Mouse (Mus musculus) thymus, postnatal 10 days (tissue): ENCODE measurements at regions not wholly inside any gene's neighbourhood (a gene's known extent, or its start where the extent isn't known, plus 50 kb on each side); places are given as distances from the start of the nearest gene placed in this dataset.
"Not testable (repeated sequence)": the region's sequence is repeated elsewhere in the genome, so short reads cannot be mapped to it uniquely, and the experiment has no call there.

Experiments
- DNase-seq, 2 experiments: peaks; one replicate each; pipeline ENCODE4 v3.0.0; 2021; ENCODE audit warnings: low spot score in 2 of 2

DNA sequence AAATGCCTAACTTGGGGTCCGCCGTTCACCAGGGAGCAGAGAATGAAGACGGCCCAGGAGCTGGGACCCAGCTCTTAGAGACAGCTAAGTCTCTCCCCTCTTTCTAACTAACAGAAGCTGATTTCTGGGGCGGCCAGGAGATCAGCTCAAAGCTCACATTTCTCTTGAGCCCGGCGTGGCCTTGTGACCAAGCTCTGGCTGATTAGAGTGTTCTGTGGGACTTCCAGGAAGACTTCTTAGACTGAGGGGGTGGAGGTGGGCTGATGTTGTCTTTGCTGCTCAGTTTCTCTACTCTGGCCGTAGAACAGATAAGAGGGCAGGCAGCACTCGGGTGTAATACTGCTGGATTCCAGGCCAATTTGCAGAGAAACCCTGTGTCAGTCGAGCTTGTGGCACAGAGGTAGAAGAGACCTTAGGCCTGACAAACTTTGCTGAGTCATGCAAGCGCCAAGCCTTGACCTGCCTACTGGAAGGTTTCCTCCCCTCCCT lies 96.5 kb upstream of the Map3k1 start:
- no peak for DNase-seq

DNA sequence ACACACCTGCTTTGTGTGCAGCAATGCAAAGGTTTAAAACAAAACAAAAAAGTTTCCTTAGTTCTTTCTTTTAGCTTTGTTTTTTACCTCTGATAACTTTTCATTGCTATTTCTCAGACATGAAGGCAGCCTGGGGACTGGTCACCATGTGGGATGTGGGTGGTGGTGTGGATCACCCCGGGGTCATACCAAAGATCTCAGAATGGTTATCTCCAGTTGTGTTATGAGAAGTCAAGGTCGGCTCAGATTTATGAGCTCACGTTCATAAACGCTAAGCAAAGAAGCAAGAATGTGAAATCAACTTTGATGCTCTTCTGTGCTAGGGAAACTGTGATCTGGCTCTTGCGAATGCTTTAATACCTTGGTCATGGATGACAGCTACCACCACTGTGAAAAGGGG lies 102.3 kb upstream of the Map3k1 start:
- no peak for DNase-seq

DNA sequence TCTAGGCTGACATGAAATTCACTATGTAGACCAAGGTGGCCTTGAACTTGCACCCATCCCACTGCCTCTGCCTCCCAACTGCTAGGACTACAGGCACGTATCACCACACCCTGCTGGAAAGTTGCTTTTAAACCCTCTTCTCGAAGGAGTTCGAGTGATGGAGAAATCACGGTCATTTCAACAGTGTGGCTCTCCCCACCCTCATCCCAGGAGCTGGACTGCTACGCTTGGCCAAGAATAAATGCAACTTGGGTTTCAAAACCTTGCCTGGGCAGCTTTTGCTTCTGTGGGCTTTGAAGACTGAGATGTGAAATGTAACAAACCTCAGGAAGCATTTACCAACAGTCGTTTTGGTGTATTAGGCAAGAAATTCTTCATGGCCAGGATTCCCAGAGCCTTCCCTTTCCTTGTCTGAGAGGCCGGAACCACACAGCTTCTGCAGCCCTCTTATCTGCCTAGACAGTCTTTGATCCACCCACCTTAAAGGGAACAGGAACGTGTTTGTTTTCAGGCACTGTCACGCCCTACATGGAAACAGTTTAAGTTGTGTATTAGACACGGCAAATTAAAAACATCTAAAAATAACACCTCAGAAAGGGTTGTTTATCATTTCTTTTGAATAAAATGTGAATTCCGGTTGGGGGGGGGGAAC lies 103.0 kb upstream of the Map3k1 start:
- DNase-seq = no peak

GRCm38 (mm10) chr13:111914348-111914913 lies 105.6 kb upstream of the Map3k1 start:
- DNase-seq = no peak

DNA sequence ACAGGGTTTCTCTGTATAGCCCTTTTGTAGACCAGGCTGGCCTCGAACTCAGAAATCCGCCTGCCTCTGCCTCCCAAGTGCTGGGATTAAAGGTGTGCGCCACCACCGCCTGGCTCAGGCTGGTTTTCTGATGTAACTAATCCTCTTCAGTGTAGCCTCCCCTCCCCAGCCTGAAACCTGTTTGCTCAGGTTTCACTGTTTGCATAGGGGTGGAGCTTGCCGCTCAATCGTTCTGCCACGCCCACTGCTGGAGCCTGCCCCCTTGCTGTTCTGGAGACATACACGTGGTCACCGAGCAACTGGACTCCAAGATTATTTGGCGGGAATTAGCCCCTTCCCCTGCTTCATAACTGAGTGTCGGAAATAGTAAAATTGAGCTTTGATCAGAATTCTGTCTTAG lies 110.6 kb upstream of the Map3k1 start:
- not testable (repeated sequence) for DNase-seq

- DNase-seq = no peak
These were observed 111.7 kb upstream of the Map3k1 start for GRCm38 (mm10) chr13:111920534-111920933.

DNA sequence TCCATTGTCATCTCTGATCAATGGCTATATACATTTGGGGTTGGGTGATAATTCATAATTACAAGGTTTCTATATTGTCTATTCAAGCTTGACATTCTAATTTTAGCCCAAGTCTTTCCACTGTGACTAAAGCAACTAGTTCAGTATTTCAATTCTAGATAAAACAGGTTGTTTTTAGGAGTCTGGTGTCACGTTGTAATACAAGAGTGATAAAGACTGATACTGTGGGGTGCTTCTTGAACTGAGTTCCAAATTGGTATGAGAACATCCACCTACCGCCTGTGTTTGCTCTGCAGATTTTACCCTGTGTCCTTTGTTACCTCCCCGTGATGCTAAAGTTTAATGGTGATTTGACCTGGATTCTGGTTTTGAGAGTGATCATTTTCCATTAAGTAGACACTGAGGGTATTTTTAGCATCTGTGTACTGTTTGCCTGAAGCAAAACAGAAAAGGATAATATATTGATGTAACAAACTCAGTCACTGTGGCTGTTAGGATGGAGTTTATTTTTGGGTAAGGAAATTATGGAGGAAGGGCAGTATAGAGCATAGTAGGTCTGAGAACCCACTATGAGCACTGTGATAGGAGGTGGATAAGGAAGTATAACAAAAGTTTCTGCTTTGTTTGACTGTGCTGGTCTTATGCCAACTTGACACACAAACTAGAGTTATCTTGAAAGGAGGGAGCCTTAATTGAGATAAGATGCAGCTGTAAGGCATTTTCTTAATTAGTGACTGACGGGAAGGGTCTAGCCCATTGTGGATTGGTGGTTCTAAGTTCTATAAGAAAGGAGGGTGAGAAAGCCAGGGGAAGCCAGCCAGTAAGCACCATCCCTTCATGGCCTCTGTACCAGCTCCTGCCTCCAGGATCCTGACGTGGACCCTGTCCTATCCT lies 112.6 kb upstream of the Map3k1 start:
- DNase-seq = no peak

- DNase-seq = no peak
These were observed 116.6 kb upstream of the Map3k1 start for GRCm38 (mm10) chr13:111925349-111925748.

- DNase-seq = no peak
These were observed 118.0 kb upstream of the Map3k1 start for GRCm38 (mm10) chr13:111926801-111927200.

DNA sequence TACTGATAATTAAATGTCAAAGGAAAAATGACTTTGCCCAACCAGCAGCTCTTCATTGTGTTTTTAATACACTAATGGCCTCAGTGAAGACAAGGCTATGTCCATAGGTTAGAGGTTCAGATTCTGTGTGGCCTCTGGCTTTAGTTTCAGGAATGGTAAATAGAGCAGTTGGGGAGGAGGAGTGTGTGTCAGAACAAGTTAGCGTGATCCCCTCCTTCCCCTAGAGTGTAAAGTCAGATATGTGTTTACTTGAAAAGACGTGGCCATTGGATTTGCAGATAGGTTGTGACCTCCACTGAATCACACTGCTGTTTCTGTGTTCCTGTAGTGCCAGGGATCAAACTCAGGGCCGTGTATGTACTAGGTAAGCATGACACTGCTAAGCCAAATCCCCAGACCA lies 118.7 kb upstream of the Map3k1 start:
- DNase-seq = no peak

GRCm38 (mm10) chr13:111928636-111929544 lies 120.1 kb upstream of the Map3k1 start:
- DNase-seq = no peak

GRCm38 (mm10) chr13:111929908-111930307 lies 121.1 kb upstream of the Map3k1 start:
- DNase-seq = no peak

- no peak for DNase-seq
These were observed 123.7 kb upstream of the Map3k1 start for GRCm38 (mm10) chr13:111932464-111932863.

- DNase-seq = no peak
These were observed 124.9 kb upstream of the Map3k1 start for GRCm38 (mm10) chr13:111933526-111934240.

- no peak for DNase-seq
These were observed 126.9 kb upstream of the Map3k1 start for GRCm38 (mm10) chr13:111935721-111936080.

DNA sequence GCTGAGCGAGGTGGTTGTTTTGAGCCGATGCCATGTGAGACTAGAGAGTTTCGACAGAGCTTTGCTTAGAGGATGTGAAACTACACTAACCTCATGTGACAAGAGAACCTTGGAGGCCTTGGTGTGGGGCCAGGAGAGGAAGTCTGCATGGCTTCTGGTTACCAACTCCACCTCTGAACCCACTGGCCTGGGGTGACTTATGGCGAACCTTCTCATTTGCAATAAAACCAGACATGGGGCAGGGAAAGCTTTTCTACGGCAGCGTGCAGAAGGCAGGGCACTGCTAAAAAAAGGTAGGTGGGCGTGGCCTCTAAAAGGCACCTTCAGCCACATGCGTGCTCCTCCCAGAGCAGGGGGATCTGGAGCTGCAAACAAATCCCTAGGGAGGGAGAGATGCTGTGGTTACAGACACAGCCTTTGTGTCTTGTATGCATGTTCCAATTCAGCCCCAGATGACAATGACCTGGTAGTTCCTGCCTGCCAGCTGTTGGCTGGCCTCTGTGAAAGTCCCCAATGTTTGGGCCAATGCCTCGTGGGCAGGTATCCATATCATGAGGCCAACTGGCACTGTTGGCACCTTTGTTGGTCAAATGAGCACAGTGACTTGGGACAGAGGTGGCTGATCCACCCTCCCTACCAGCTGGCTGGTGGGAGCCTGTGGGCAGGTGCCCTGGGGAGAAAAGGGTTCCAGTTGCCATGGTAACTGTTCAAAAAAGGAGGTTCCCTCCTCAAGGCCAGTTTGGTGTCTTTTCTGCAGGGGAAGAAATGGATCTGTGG lies 127.5 kb upstream of the Map3k1 start:
- DNase-seq = peak; percentile 17 to 31

DNA sequence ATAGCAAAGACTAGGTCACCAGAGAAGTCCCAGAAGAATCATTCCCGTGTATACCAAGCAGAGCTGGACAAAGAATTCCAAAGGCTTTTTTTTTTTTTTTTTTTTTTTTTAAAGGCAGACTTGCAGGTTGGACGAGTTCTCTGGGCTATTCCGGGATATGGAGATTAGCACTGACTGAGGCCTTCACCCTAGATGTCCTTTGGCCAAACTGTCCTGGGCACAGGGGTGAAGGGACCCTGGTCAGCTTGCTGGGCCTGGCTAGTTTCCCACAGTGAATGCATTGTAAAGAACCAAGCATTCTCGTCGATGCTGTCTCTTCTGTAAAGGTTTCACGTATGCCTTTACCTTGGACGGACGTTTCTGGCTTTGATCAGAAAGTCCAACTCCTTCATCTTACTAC lies 128.2 kb upstream of the Map3k1 start:
- no peak for DNase-seq

- DNase-seq = no peak
These were observed 130.2 kb upstream of the Map3k1 start for GRCm38 (mm10) chr13:111938896-111939422.

DNA sequence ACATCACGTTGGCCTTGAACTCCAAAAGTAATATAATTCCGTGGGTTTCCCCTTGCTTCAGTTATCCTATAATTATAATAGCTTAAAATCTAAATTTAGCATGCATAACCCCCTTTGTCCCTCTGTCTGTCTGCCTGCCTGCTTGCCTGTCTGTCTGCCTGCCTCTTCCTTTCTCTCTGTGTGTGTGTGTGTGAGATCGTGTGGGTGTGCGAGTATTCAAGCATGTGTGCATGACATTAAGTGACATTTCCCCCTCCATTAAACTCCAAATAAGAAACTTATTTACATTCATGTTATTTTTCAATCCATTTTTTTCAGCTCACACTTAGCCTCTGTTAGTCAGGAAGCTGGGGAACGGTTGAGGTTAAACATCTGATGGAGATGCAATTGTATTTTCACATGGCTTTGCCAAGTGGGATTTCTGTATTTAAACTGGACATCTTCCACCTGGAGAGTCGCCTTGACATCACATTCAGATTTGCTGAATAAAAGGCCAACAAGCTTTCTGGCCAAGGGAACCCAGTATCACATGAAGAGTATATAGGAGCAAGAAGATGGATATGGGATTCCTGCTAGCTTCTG lies 130.8 kb upstream of the Map3k1 start:
- DNase-seq = no peak

DNA sequence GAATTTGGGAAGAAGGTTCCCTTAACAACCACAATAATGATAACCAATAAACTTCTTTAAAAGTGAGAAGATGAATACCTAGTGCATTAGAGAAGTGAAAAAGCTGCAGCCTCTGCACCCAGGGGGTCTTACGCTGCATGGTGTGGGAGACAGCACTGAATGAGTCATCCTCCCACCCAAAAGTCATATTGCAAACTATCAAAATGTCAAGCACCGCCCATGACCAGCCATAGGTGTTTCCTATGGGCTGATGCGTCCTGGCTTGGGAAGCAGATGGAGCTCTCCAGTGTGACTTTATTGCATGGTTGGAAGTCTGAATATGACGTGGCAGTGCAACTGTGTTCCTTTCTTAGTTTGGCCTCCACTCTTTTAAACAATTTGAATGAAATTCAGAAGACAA lies 131.5 kb upstream of the Map3k1 start:
- no peak for DNase-seq
